Mouse (Mus musculus) kidney, postnatal 0 days (tissue): ENCODE data around the gene Gm49354. TPM values are rescaled to one million over a fixed set of nuclear protein-coding genes. Genes with fewer than 3 reads are reported as not detected.
A peak's percentile ranks its signal among the peaks of the same experiment; 100 is the strongest.

Source experiments
- ATAC-seq: fragments of 200-750 bp; cut with Nextera tagmentation; replicated peaks from 2 replicates; pipeline ENCODE4 v1.8.0; 2017; ENCODE audit warnings: low read depth, moderate number of reproducible peaks, moderate TSS enrichment, moderate library complexity; ENCODE audit not compliant: low FRiP score
- DNase-seq: peaks from one replicate; pipeline ENCODE4 v3.0.0-alpha.2; 2016; ENCODE audit warnings: low spot score
- H3K27ac ChIP-seq: fragments of 300-500 bp; sonication (generic); 2 replicates; pipeline ENCODE4 v1.5.1; 2014; ENCODE audit warnings: mild to moderate bottlenecking
- H3K27me3 ChIP-seq: fragments of 300-500 bp; sonication (generic); 2 replicates; pipeline ENCODE4 v1.6.1; 2014; ENCODE audit warnings: low read length, mixed read lengths; ENCODE audit not compliant: insufficient read depth
- H3K36me3 ChIP-seq: fragments of 300-500 bp; sonication (generic); 2 replicates; pipeline ENCODE4 v1.6.1; 2014; ENCODE audit warnings: low read length, mixed read lengths; ENCODE audit not compliant: insufficient read depth
- H3K4me1 ChIP-seq: fragments of 300-500 bp; sonication (generic); replicated peaks from 2 replicates; pipeline ENCODE4 v1.6.1; 2014; ENCODE audit warnings: antibody characterized with exemption, low read length, mixed read lengths; ENCODE audit not compliant: insufficient read depth
- H3K4me2 ChIP-seq: fragments of 300-500 bp; sonication (generic); 2 replicates; pipeline ENCODE4 v1.6.1; 2014; ENCODE audit warnings: mild to moderate bottlenecking, low read length, moderate library complexity, mixed read lengths
- H3K4me3 ChIP-seq: fragments of 300-500 bp; sonication (generic); replicated peaks from 2 replicates; pipeline ENCODE4 v1.5.1; 2014; ENCODE audit warnings: low read depth, low read length
- H3K9ac ChIP-seq: fragments of 300-500 bp; sonication (generic); 2 replicates; pipeline ENCODE4 v1.6.1; 2014; ENCODE audit warnings: low read depth, low read length
- H3K9me3 ChIP-seq: fragments of 300-500 bp; sonication (generic); replicated peaks from 2 replicates; pipeline ENCODE4 v1.6.1; 2016; ENCODE audit warnings: low read length, inconsistent platforms, mixed read lengths
- CTCF ChIP-seq: IDR thresholded peaks from 2 replicates; pipeline ENCODE4 v1.5.1; 2016; ENCODE audit warnings: antibody characterized with exemption, low read depth, mild to moderate bottlenecking, moderate library complexity
- WGBS: fragments of 180-500 bp; shearing (Covaris S2); extraction: QIAGEN DNeasy Blood & Tissue Kit; methylation state at CpG from one replicate; pipeline ENCODE4 v1.1.7; 2014; 5-methylcytosine and 5-hydroxymethylcytosine counted together
- polyA plus RNA-seq: library from polyadenylated mRNA; unstranded; fragments of >200 nt; fragmentation: Nextera tagmentation; extraction: Ambion mirVana; gene quantifications from 2 replicates; pipeline ENCODE4 v1.2.1, GENCODE M21; 2015

Gm49354 gene
- polyA plus RNA-seq, 1 experiment from 2014 or later, result not detected

- WGBS, result 82% methylated on average over 6 of the region's 6 CpGs
- Histone ChIP-seq H3K27ac (no peak overlapping the region), H3K4me2 (no peak overlapping the region), H3K9me3 (no peaks in the 10 kb centered on the region), H3K36me3 (peaks cover 51% of the 10 kb centered on the region), H3K9ac (no peak overlapping the region), H3K4me3 (no peak overlapping the region), H3K27me3 (no peaks in the 10 kb centered on the region), H3K4me1 (no peaks in the 10 kb centered on the region)
- DNase-seq, result no peak
- TF ChIP-seq CTCF, result no peak
- no peak for ATAC-seq
These were observed 32.1 kb upstream of the Gm49354 start for GRCm38 (mm10) chr13:59814109-59814591.

DNA sequence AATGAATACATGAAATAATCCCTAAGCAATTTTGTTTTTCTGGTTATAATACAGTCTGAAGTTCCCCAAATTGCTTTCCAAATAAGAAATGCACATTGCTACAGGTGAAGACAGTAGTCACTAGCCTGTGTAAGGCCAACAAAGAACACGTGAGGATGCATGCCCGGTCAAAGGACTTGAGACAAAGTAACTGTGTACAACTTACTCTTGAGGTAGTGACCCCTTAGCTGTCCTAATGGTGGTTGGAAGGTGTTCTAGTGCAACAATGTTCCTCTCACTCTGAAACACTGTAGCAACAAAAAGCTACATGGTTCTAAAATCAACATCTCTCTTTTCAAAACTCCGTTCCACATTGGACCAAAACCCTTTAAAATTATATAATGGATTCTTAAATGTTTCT lies 29.5 kb upstream of the Gm49354 start:
- no peak for ATAC-seq
- H3K9ac ChIP-seq, result no peak overlapping the region
- H3K4me2 ChIP-seq, result no peak overlapping the region
- no peak overlapping the region for H3K4me3 ChIP-seq
- H3K27ac ChIP-seq, result no peak overlapping the region
- no peak for TF ChIP-seq CTCF
- peaks cover 74% of the 10 kb centered on the region for H3K36me3 ChIP-seq
- no peaks in the 10 kb centered on the region for H3K27me3 ChIP-seq
- no peaks in the 10 kb centered on the region for H3K9me3 ChIP-seq
- H3K4me1 ChIP-seq, result no peaks in the 10 kb centered on the region
- 97% methylated on average over 3 of the region's 3 CpGs for WGBS
- no peak for DNase-seq

DNA sequence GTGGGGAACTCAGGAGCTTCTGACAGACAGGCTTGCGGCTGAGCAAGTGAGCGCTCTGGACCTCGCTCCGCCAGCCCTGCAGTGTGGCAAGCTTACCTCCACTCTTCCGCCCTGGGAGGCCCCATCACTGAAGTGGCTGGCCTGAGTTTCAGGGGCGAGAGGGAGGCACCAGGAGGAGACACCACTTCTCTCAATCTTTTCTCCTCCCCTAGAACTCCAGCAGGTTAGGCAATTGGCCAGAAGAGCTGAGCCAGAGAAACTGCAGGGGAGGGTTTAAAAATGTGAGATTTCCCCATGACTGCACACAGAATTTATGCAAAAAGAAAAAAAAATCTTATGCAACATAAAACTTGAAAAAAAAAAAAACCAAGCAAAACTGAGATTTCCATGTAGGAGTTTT lies 19.0 kb upstream of the Gm49354 start:
- TF ChIP-seq CTCF, result no peak
- Histone ChIP-seq H3K27me3 (no peaks in the 10 kb centered on the region), H3K36me3 (peaks cover 91% of the 10 kb centered on the region), H3K9ac (no peak overlapping the region), H3K27ac (no peak overlapping the region), H3K4me2 (no peak overlapping the region), H3K9me3 (no peaks in the 10 kb centered on the region), H3K4me3 (no peak overlapping the region), H3K4me1 (no peaks in the 10 kb centered on the region)
- ATAC-seq (no peak), DNase-seq (peak; percentile 31)
- 72% methylated on average over 6 of the region's 6 CpGs for WGBS

DNA sequence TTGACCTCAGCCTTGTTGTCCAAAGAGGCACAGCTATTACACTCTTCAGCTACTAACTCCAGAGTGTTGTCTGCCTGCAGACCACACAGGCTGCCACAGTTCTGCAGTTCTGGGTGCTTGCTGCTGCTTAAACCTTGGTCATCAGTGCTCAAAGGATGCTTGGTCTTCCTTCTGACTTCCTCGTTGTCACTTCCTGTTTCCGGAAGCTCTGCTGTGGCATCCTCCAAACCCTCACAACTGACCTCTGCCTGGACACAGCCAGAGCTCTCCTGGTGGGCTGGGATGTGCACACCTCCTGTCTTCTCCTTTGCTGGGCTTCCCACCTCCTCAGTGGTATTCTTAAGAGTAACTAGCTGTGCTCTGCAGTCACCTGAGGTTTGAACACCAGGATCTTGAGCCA lies 18.0 kb upstream of the Gm49354 start:
- no peak overlapping the region for H3K4me3 ChIP-seq
- no peak overlapping the region for H3K9ac ChIP-seq
- no peak for TF ChIP-seq CTCF
- H3K27ac ChIP-seq, result no peak overlapping the region
- 76% methylated on average over 2 of the region's 2 CpGs for WGBS
- H3K4me1 ChIP-seq, result no peaks in the 10 kb centered on the region
- no peaks in the 10 kb centered on the region for H3K27me3 ChIP-seq
- no peak for DNase-seq
- H3K4me2 ChIP-seq, result no peak overlapping the region
- peaks cover 88% of the 10 kb centered on the region for H3K36me3 ChIP-seq
- H3K9me3 ChIP-seq, result no peaks in the 10 kb centered on the region
- ATAC-seq, result no peak

DNA sequence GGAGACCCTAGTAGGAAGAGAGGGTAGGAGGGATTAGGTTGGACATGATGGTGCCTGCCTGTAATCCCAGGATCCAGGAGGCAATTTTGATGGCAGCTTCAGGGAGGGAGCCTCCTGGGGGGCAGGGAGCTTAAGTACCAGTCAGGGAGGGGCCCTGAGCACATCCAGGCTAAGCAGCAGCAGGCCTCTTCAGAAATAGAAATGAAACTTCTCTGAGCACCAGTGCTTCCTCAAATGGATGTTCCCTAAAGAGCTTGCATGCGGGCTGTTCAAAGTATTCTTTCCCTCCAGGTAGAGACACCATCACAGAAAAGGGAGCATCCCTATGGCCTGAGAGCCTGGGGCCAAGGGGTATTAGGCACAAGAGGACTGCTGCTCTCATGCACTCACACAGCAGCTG lies 16.3 kb upstream of the Gm49354 start:
- H3K9me3 ChIP-seq, result no peaks in the 10 kb centered on the region
- H3K36me3 ChIP-seq, result peaks cover 75% of the 10 kb centered on the region
- H3K4me2 ChIP-seq, result no peak overlapping the region
- no peak for TF ChIP-seq CTCF
- H3K27me3 ChIP-seq, result no peaks in the 10 kb centered on the region
- 96% methylated on average over 1 of the region's 1 CpGs for WGBS
- no peak overlapping the region for H3K4me3 ChIP-seq
- H3K9ac ChIP-seq, result no peak overlapping the region
- DNase-seq (no peak), ATAC-seq (no peak)
- H3K4me1 ChIP-seq, result no peaks in the 10 kb centered on the region
- H3K27ac ChIP-seq, result no peak overlapping the region

GRCm38 (mm10) chr13:59796466-59796848 lies 14.4 kb upstream of the Gm49354 start:
- no peak overlapping the region for H3K27ac ChIP-seq
- 94% methylated on average over 9 of the region's 9 CpGs for whole genome bisulfite sequencing
- H3K4me2 ChIP-seq, result no peak overlapping the region
- H3K36me3 ChIP-seq, result peaks cover 69% of the 10 kb centered on the region
- no peaks in the 10 kb centered on the region for H3K9me3 ChIP-seq
- ATAC-seq, result no peak
- H3K9ac ChIP-seq, result no peak overlapping the region
- no peak overlapping the region for H3K4me3 ChIP-seq
- DNase-seq, result no peak
- H3K27me3 ChIP-seq, result no peaks in the 10 kb centered on the region
- H3K4me1 ChIP-seq, result no peaks in the 10 kb centered on the region
- no peak for TF ChIP-seq CTCF

GRCm38 (mm10) chr13:59795807-59796465 lies 13.9 kb upstream of the Gm49354 start:
- WGBS, result 96% methylated on average over 6 of the region's 6 CpGs
- H3K9ac ChIP-seq, result no peak overlapping the region
- H3K4me1 ChIP-seq, result no peaks in the 10 kb centered on the region
- no peak for DNase-seq
- no peak overlapping the region for H3K27ac ChIP-seq
- no peaks in the 10 kb centered on the region for H3K9me3 ChIP-seq
- no peak for ATAC-seq
- H3K4me3 ChIP-seq, result no peak overlapping the region
- no peak overlapping the region for H3K4me2 ChIP-seq
- no peaks in the 10 kb centered on the region for H3K27me3 ChIP-seq
- H3K36me3 ChIP-seq, result peaks cover 70% of the 10 kb centered on the region
- no peak for TF ChIP-seq CTCF
